In genomic region chr11:64051195-64051968, GRCm38 (mm10) we compare ENCODE assay signal across 9 mouse cellular contexts. TPM values are rescaled to one million over a fixed set of nuclear protein-coding genes. Genes with fewer than 3 reads are reported as not detected.
DNase-seq lines count a peak whose midpoint lies in the region; TF ChIP-seq lines count a peak whose summit lies in the region.
"Had no signal": no experiment of that assay in that cellular context is flagged by ENCODE, and none has a peak within 500 bp of the region (broad histone marks: within the 10 kb centered on the region; RNA-seq: fewer than 3 reads in every experiment).

No protein-coding gene starts in this region.

- peak overlapping the region; percentile 16; the same call in 1 of the 2 replicates for H3K27ac ChIP-seq in spleen, adult 2 months (ENCODE audit: insufficient read depth, low read length)
- H3K27ac ChIP-seq: embryonic facial prominence, embryonic 12.5 days; liver, embryonic 13.5 days had no signal

- H3K4me1 ChIP-seq in spleen, adult 2 months (ENCODE audit: control insufficient read depth, insufficient read depth, insufficient read length): peaks cover 6% of the 10 kb centered on the region; the same call in 1 of the 2 replicates
- H3K4me1 ChIP-seq: embryonic facial prominence, embryonic 12.5 days had no signal

- DNase-seq in spleen, adult 2 months (ENCODE audit: low read depth in 1 of 2, low spot score in 2 of 2): no peak
- DNase-seq in spleen, postnatal 4 days (ENCODE audit: low spot score in 2 of 2): no peak
- DNase-seq in frontal cortex, postnatal 14 days (ENCODE audit: low spot score in 2 of 2): peak; percentile 11 to 15
- DNase-seq in lung, postnatal 14 days: peak; percentile 50
- no peak for DNase-seq in gastrocnemius, postnatal 4 days (ENCODE audit: low spot score in 2 of 2)
- DNase-seq in urinary bladder, postnatal 14 days (ENCODE audit: low spot score): no peak
- no peak for DNase-seq in gastrocnemius, adult 8-10 months (ENCODE audit: low spot score in 2 of 2)
- DNase-seq: liver, embryonic 13.5 days had no signal

- no peaks in the 10 kb centered on the region for H3K27me3 ChIP-seq in spleen, adult 2 months (ENCODE audit: control insufficient read depth, insufficient read depth, low read length)
- H3K27me3 ChIP-seq: embryonic facial prominence, embryonic 12.5 days; liver, embryonic 13.5 days had no signal

- peaks cover 2% of the 10 kb centered on the region; the same call in 1 of the 2 replicates for H3K36me3 ChIP-seq in spleen, adult 2 months (ENCODE audit: control insufficient read depth, insufficient read depth, low read length)
- H3K36me3 ChIP-seq: embryonic facial prominence, embryonic 12.5 days; liver, embryonic 13.5 days had no signal

- TF ChIP-seq CTCF in spleen, adult 2 months (IDR thresholded peaks at IDR 0.05; ENCODE audit: extremely low read depth, insufficient read depth, insufficient read length, insufficient replicate concordance): no peak

- WGBS in spleen, adult 2 months: 65% methylated on average over 9 of the region's 9 CpGs

- TF ChIP-seq POLR2A in spleen, adult 2 months (IDR thresholded peaks at IDR 0.05; ENCODE audit: low read depth, low read length): no peak

- no peak overlapping the region for H3K4me3 ChIP-seq in spleen, adult 2 months (ENCODE audit: extremely low read depth, insufficient read depth, insufficient read length)
- H3K4me3 ChIP-seq: embryonic facial prominence, embryonic 12.5 days; liver, embryonic 13.5 days had no signal

RNA-seq across cellular contexts. Expression of gene Cox10, which starts 27.9 kb away (rescaled TPM):
- polyA plus RNA-seq in spleen, adult 2 months (2012; rRNA removed): 7.8 and 9.8 TPM in 2 replicates
- 10 to 100 TPM; 23.6 to 27.5 TPM for total RNA-seq in gastrocnemius, postnatal 4 days (2021)
- 10 to 100 TPM; 35.4 to 43.7 (median 36.7) TPM for total RNA-seq in gastrocnemius, adult 8-10 months (2022)

Comparison
In these comparisons a context has a peak if more than half of its experiments do, and no peak if none do; other contexts are left out.
1. DNase-seq: peak in frontal cortex, postnatal 14 days (2 of 2) and lung, postnatal 14 days (single experiment); none in spleen, adult 2 months (0 of 2), spleen, postnatal 4 days (0 of 2), gastrocnemius, postnatal 4 days (0 of 2), urinary bladder, postnatal 14 days (single experiment) and gastrocnemius, adult 8-10 months (0 of 2).